Mouse (Mus musculus) embryonic facial prominence, embryonic 13.5 days (tissue): ENCODE results near the gene Zscan4f. TPM values are rescaled to one million over a fixed set of nuclear protein-coding genes. Genes with fewer than 3 reads are reported as not detected.
"Not testable (repeated sequence)": the region's sequence is repeated elsewhere in the genome, so short reads cannot be mapped to it uniquely, and the experiment has no call there.

Experiments used
- ATAC-seq: fragments of 200-750 bp; cut with Nextera tagmentation; 2 replicates; pipeline ENCODE4 v1.8.0; 2017; ENCODE audit warnings: low read depth; ENCODE audit not compliant: insufficient number of reproducible peaks, insufficient read depth, low FRiP score, low TSS enrichment
- H3K27ac ChIP-seq: fragments of 300-500 bp; sonication (generic); 2 replicates; pipeline ENCODE4 v1.5.1; 2015; ENCODE audit warnings: moderate library complexity, mild to moderate bottlenecking, inconsistent platforms
- H3K27me3 ChIP-seq: fragments of 300-500 bp; sonication (generic); 2 replicates; pipeline ENCODE4 v1.6.1; 2015; ENCODE audit warnings: mild to moderate bottlenecking, inconsistent platforms
- H3K36me3 ChIP-seq: fragments of 300-500 bp; sonication (generic); 2 replicates; pipeline ENCODE4 v1.6.1; 2015; ENCODE audit warnings: mild to moderate bottlenecking, inconsistent platforms
- H3K4me1 ChIP-seq: fragments of 300-500 bp; sonication (generic); 2 replicates; pipeline ENCODE4 v1.6.1; 2015; ENCODE audit warnings: inconsistent platforms
- H3K4me2 ChIP-seq: fragments of 300-500 bp; sonication (generic); 2 replicates; pipeline ENCODE4 v1.6.1; 2015; ENCODE audit warnings: moderate library complexity, mild to moderate bottlenecking, inconsistent platforms
- H3K4me3 ChIP-seq: fragments of 300-500 bp; sonication (generic); 2 replicates; pipeline ENCODE4 v1.5.1; 2015; ENCODE audit warnings: mild to moderate bottlenecking, inconsistent platforms
- H3K9ac ChIP-seq: fragments of 300-500 bp; sonication (generic); 2 replicates; pipeline ENCODE4 v1.6.1; 2015; ENCODE audit warnings: mild to moderate bottlenecking, inconsistent platforms
- H3K9me3 ChIP-seq: fragments of 300-500 bp; sonication (generic); 2 replicates; pipeline ENCODE4 v1.6.1; 2016; ENCODE audit warnings: inconsistent platforms
- WGBS: fragments of 180-500 bp; shearing (Covaris S2); methylation state at CpG from one replicate; pipeline ENCODE4 v1.1.7; 2015; ENCODE audit warnings: mixed read lengths; 5-methylcytosine and 5-hydroxymethylcytosine counted together
- microRNA-seq: library from miRNA; unstranded; fragments of <30 nt; microRNA quantifications from one replicate; pipeline ENCODE4, GENCODE M21; 2016
- polyA plus RNA-seq: library from polyadenylated mRNA; unstranded; fragments of >200 nt; fragmentation: Nextera tagmentation; extraction: Ambion mirVana; gene quantifications from 2 replicates; pipeline ENCODE4 v1.2.1, GENCODE M21; 2015

Gene Zscan4f
- not detected in 2 replicates for polyA plus RNA-seq

DNA sequence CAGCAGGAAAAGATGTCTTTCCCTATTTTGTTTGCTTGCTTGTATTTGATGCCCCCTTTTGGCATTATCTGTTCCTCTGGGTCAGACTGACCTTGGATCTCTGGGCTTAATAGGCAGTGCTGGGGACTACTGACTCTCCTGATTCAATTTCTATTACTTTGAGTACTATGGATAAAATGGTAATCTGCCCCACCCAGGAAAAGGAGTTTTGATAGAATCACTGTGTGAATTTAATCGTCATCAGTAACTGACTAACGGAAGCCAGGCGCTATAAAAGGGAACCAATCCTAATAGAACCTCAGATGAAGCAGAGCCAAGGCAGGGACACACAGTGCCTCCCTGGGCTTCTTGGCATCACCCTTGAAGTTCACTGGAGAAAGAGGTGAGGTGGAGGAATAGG lies at the start of gene Zscan4f:
TSS of gene Zscan4f (plus strand) at position 301 of the 400 bp plus-strand sequence.
- not testable (repeated sequence) for H3K9me3 ChIP-seq, H3K36me3 ChIP-seq, H3K27ac ChIP-seq, H3K4me1 ChIP-seq, H3K27me3 ChIP-seq, ATAC-seq, H3K4me2 ChIP-seq, H3K9ac ChIP-seq, H3K4me3 ChIP-seq
- WGBS: 92% methylated on average over 3 of the region's 3 CpGs

DNA sequence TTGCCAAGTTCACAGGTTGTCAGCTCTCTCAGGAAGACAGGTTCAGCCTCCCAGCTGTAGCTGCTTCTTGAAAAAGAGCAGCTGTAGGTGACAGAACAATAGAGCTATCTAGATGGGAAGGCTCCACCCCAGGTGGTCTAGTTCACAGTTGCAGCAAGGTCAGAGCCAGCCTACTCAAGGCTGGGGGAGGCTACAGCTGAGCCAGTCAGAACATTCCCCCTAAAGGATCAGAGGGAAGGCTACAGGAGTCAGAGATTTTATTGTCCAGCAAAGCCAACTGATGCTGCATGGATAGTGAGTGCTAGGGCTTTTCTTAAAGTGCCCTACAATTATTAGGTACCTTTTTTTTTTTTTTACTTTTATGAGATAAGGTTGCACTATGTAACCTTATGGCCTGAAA lies 13.1 kb upstream of the Zscan4f start:
- H3K27ac ChIP-seq, H3K9me3 ChIP-seq, H3K4me3 ChIP-seq, H3K4me2 ChIP-seq, H3K9ac ChIP-seq, ATAC-seq, H3K4me1 ChIP-seq, H3K36me3 ChIP-seq, H3K27me3 ChIP-seq: not testable (repeated sequence)

Small RNAs within 50 kb of the gene (microRNA-seq; reads per million reads assigned to microRNA genes)
- gene Gm23087: not detected

Other genes with a start within 250 kb of the Zscan4f start
- gene Zscan4d, start 231.8 kb upstream of the Zscan4f start, polyA plus RNA-seq: not detected in 2 replicates
- gene Zscan4e, start 87.2 kb upstream of the Zscan4f start, polyA plus RNA-seq: not detected in 2 replicates
- gene Zscan4-ps2, start 116.4 kb downstream of the Zscan4f start, polyA plus RNA-seq: not detected in 2 replicates
- not detected in 2 replicates for gene Zscan4-ps3, start 211.4 kb downstream of the Zscan4f start, polyA plus RNA-seq